Mouse (Mus musculus) embryonic facial prominence, embryonic 12.5 days (tissue): ENCODE results near the gene Zfp831. TPM values are rescaled to one million over a fixed set of nuclear protein-coding genes. Genes with fewer than 3 reads are reported as not detected.
A peak's percentile ranks its signal among the peaks of the same experiment; 100 is the strongest.

ENCODE experiments used
- ATAC-seq: fragments of 200-750 bp; cut with Nextera tagmentation; 2 replicates; pipeline ENCODE4 v1.8.0; 2017; ENCODE audit not compliant: insufficient number of reproducible peaks, insufficient read depth, low FRiP score, low TSS enrichment
- H3K27ac ChIP-seq: fragments of 300-500 bp; sonication (generic); 2 replicates; pipeline ENCODE4 v1.5.1; 2016; ENCODE audit warnings: mild to moderate bottlenecking
- H3K27me3 ChIP-seq: fragments of 300-500 bp; sonication (generic); 2 replicates; pipeline ENCODE4 v1.6.1; 2016; ENCODE audit warnings: mild to moderate bottlenecking, moderate library complexity
- H3K36me3 ChIP-seq: fragments of 300-500 bp; sonication (generic); 2 replicates; pipeline ENCODE4 v1.6.1; 2016; ENCODE audit warnings: mild to moderate bottlenecking
- H3K4me1 ChIP-seq: fragments of 300-500 bp; sonication (generic); 2 replicates; pipeline ENCODE4 v1.6.1; 2016
- H3K4me2 ChIP-seq: fragments of 300-500 bp; sonication (generic); replicated peaks from 2 replicates; pipeline ENCODE4 v1.6.1; 2016; ENCODE audit warnings: mild to moderate bottlenecking, moderate library complexity
- H3K4me3 ChIP-seq: fragments of 300-500 bp; sonication (generic); 2 replicates; pipeline ENCODE4 v1.5.1; 2016; ENCODE audit warnings: mild to moderate bottlenecking
- H3K9ac ChIP-seq: fragments of 300-500 bp; sonication (generic); 2 replicates; pipeline ENCODE4 v1.6.1; 2016; ENCODE audit warnings: mild to moderate bottlenecking, moderate library complexity
- H3K9me3 ChIP-seq: fragments of 300-500 bp; sonication (generic); 2 replicates; pipeline ENCODE4 v1.6.1; 2016; ENCODE audit warnings: mild to moderate bottlenecking, moderate library complexity
- WGBS: fragments of 180-500 bp; shearing (Covaris S2); methylation state at CpG from one replicate; pipeline ENCODE4 v1.1.7; 2016; 5-methylcytosine and 5-hydroxymethylcytosine counted together
- polyA plus RNA-seq: library from polyadenylated mRNA; unstranded; fragments of >200 nt; fragmentation: Nextera tagmentation; extraction: Ambion mirVana; gene quantifications from 2 replicates; pipeline ENCODE4 v1.2.1, GENCODE M21; 2016

The Zfp831 gene
- polyA plus RNA-seq, 1 experiment from 2014 or later, result not detected

DNA sequence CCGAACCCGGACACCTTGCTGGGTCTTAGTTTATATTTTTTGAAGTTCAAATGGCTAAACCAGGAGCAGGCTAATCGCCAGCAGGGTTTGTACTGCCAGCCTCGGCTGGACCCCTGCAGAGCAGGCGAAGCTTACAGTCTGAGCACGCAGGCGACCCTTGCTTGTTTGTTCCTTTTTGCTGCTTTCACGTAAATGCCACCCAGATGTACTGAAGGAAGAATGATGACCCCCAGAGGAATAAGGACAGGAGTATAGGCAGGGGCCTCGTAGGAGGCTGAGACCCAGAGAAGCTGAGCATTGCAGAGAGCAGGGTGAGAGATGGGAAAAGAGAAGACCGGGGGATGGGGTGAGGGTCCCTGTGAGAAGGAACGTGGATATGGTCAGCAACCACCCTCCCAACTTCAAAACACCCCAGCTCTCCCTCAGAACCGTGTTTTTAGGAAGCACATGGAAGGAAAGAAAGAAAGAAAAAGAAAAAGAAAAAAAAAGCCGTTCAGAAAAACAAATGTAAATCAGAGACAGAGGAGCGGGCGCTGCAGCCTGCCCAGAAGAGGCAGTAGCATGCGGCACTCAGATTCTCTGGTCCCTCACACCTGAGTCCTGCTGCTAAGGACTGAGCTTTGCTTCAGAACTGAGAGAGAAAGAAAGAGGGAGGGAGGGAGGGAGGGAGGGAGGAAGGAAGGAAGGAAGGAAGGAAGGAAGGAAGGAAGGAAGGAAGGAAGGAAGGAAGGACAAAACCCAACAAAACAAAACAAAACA is 31.1 kb downstream of the Zfp831 start:
- H3K4me2 ChIP-seq, result peak overlapping the region; percentile 89
- 1% methylated on average over 16 of the region's 16 CpGs for WGBS
- peak; percentile 50 for ATAC-seq
- peak overlapping the region; percentile 55 for H3K9ac ChIP-seq
- H3K27me3 ChIP-seq, result 0 out of 2 replicates have a peak, but pooled peaks cover 11% of the 10 kb centered on the region
- H3K4me1 ChIP-seq, result peaks cover 22% of the 10 kb centered on the region
- no peaks in the 10 kb centered on the region for H3K9me3 ChIP-seq
- peak overlapping the region; percentile 30; the same call in 1 of the 2 replicates for H3K27ac ChIP-seq
- H3K36me3 ChIP-seq, result no peaks in the 10 kb centered on the region
- peak overlapping the region; percentile 39 for H3K4me3 ChIP-seq

DNA sequence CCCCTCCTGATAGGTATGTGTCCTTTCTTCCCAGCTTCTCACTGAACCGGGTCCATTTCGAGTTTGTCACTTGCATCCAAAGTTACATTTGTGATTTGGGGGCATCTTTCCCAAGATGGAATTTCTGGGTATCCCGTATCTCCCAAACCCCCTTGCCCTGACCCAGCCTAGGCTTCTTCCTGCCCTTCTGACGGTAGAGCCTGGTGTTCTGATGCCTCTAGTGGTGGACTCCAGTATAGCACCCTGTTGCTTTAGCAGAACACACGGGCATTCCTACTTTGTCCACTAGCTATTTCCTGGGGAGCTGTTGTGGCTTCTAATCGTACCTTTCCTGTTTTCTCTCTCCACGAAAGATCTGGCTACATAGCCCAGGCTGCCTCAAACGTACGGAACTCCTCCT is 32.3 kb downstream of the Zfp831 start:
- Histone ChIP-seq H3K36me3 (no peaks in the 10 kb centered on the region), H3K9ac (no peak overlapping the region), H3K4me1 (peaks cover 22% of the 10 kb centered on the region), H3K9me3 (no peaks in the 10 kb centered on the region), H3K4me3 (no peak overlapping the region), H3K27me3 (0 out of 2 replicates have a peak, but pooled peaks cover 11% of the 10 kb centered on the region), H3K4me2 (no peak overlapping the region), H3K27ac (no peak overlapping the region)
- 16% methylated on average over 9 of the region's 9 CpGs for WGBS
- no peak for ATAC-seq

DNA sequence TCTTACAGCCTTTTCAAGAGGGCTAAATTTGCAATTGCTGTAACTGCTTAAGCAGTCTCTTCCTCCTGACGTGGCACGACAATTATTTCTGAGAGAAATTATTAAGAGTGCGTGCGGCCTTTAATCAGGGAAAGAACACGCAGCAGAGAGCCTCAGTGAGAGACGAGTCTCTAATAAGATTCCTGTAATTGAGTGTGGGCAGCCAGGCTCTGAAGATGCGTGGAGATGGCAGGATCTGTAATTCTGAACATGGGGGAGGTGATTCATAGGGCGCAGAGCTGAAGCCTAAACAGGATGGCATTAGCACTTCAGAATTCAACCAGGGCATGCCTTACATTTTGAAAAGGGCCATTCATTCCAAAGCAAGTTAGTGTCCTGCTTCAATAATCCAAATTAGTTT is 58.0 kb downstream of the Zfp831 start:
- Histone ChIP-seq H3K4me2 (no peak overlapping the region), H3K9ac (no peak overlapping the region), H3K27me3 (no peaks in the 10 kb centered on the region), H3K27ac (no peak overlapping the region), H3K4me1 (no peaks in the 10 kb centered on the region), H3K36me3 (no peaks in the 10 kb centered on the region), H3K9me3 (no peaks in the 10 kb centered on the region), H3K4me3 (no peak overlapping the region)
- 75% methylated on average over 8 of the region's 8 CpGs for WGBS
- ATAC-seq, result no peak

DNA sequence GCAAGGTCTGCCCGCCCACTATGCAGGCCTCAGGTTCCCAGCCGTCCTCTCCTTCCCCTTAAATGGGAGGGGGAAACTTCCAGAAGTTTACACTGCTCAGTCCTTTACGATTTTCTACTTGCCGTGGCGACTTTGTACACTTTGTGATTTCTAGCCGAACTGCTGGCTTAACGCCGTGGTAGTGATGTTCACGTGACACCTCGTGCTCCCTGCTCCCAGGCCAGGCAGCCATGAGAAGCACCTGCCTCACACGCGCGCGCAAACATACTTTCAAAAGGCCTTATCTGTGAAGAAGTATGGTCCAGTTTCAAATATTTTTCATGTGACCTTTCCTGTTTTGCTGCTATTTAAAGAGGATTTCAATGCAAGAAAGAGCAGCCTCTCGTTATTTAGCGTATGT is 63.8 kb downstream of the Zfp831 start:
- H3K4me3 ChIP-seq, result no peak overlapping the region
- no peak overlapping the region for H3K9ac ChIP-seq
- WGBS, result 91% methylated on average over 16 of the region's 16 CpGs
- H3K27ac ChIP-seq, result no peak overlapping the region
- no peaks in the 10 kb centered on the region for H3K36me3 ChIP-seq
- H3K9me3 ChIP-seq, result no peaks in the 10 kb centered on the region
- H3K27me3 ChIP-seq, result no peaks in the 10 kb centered on the region
- ATAC-seq, result no peak
- H3K4me2 ChIP-seq, result no peak overlapping the region
- H3K4me1 ChIP-seq, result no peaks in the 10 kb centered on the region

DNA sequence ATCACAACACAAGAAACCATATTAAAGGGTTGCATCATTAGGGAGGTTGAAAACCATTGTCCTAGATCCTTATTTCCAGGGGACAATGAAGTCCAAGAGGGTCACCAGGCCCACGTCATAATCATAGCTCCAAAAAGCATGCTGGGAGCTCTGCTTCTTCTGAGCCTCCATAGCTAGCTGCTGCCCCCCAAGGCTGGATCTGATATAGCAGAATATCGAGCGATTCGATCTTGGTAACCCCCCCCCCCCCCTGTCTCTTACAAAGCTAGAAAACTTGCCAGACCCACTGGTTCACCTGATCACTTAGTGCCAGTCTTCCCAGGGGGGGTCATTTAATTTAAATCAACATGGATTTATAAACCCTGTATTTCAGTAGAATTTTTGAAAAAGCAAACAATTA is 65.3 kb downstream of the Zfp831 start:
- Histone ChIP-seq H3K27me3 (no peaks in the 10 kb centered on the region), H3K4me2 (no peak overlapping the region), H3K9ac (no peak overlapping the region), H3K36me3 (no peaks in the 10 kb centered on the region), H3K27ac (no peak overlapping the region), H3K4me1 (no peaks in the 10 kb centered on the region), H3K9me3 (no peaks in the 10 kb centered on the region), H3K4me3 (no peak overlapping the region)
- no peak for ATAC-seq
- 61% methylated on average over 4 of the region's 4 CpGs for WGBS

DNA sequence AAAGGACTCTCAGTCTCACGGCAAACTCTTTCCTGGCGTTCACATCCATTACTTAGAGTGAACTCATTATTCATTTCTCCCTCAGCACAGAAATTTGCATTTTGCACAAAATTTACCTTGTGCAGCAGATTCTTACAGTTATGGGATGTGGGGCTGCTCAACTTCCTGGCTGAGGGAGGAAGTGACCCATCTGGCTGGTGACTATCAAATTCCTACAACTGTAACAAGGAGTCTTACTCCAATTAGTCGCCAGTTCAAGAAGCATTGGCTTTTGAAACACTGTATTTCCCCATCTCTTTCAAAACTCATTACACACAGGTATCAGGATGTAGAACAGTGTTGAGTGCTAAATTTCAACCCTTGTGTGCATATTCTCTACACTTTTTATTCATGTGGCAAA is 66.9 kb downstream of the Zfp831 start:
- H3K27ac ChIP-seq, result no peak overlapping the region
- H3K9ac ChIP-seq, result no peak overlapping the region
- H3K4me3 ChIP-seq, result no peak overlapping the region
- no peaks in the 10 kb centered on the region for H3K27me3 ChIP-seq
- H3K4me1 ChIP-seq, result no peaks in the 10 kb centered on the region
- H3K9me3 ChIP-seq, result no peaks in the 10 kb centered on the region
- no peaks in the 10 kb centered on the region for H3K36me3 ChIP-seq
- no peak overlapping the region for H3K4me2 ChIP-seq
- 80% methylated on average over 3 of the region's 3 CpGs for WGBS
- no peak for ATAC-seq

DNA sequence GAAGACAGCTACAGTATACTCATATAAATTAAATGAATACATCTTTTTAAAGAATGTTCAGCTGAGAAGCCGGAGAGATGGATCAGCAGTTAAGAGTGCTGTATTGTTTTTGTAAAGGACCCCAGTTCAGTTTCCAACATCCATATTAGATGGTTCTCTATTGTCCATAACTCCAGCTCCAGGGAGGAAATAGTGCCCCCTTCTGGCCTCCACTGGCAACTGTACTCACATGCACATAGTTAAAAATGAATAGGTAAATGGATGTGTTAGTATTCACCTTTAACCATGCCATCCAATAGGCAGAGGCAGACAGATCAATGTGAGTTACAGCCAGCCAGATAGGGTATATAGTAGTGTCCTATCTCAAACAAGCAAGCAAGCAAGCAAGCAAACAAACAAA is 68.7 kb downstream of the Zfp831 start:
- H3K27me3 ChIP-seq, result no peaks in the 10 kb centered on the region
- no peak overlapping the region for H3K4me3 ChIP-seq
- no peaks in the 10 kb centered on the region for H3K4me1 ChIP-seq
- H3K9me3 ChIP-seq, result no peaks in the 10 kb centered on the region
- no peak overlapping the region for H3K9ac ChIP-seq
- no peaks in the 10 kb centered on the region for H3K36me3 ChIP-seq
- no peak overlapping the region for H3K4me2 ChIP-seq
- WGBS, result 95% methylated on average over 1 of the region's 1 CpGs
- no peak overlapping the region for H3K27ac ChIP-seq
- ATAC-seq, result no peak

DNA sequence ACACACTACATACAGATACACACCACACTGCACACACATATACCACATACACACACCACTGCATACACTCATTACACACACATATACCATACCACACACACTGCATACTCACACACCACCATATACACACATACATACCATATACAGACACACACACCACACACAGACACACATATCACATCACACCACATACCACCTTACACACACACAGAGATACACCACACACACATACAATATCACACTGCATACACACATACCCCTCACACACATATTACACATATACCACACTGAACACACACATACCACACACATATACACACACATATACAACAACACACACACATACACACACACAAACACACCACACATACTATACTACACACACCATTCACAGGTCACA is 72.6 kb downstream of the Zfp831 start:
- H3K36me3 ChIP-seq, result no peaks in the 10 kb centered on the region
- H3K27me3 ChIP-seq, result no peaks in the 10 kb centered on the region
- no peaks in the 10 kb centered on the region for H3K4me1 ChIP-seq
- 0 out of 2 replicates have a peak, but pooled peaks have one; percentile 15 for ATAC-seq
- no peaks in the 10 kb centered on the region for H3K9me3 ChIP-seq
- no peak overlapping the region for H3K27ac ChIP-seq
- no peak overlapping the region for H3K4me2 ChIP-seq
- no peak overlapping the region for H3K4me3 ChIP-seq
- no peak overlapping the region; the same call in 1 of the 2 replicates for H3K9ac ChIP-seq

DNA sequence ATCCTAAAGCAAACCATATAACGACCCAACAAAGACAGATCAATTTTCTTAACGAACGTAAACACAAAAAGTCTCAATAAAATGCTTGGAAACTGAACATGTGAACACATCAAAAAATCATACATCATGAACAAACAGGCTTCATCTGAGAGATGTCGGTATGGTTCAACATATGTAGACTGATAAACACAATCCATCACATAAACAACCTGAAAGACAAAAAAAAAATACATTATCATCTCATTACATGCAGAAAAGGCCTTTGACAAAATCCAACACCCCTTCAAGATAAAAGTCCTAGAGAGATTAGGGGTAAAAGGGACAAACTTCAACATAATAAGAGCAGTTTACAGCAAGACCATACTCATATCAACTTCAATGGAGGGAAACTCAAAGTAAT is 74.5 kb downstream of the Zfp831 start:
- ATAC-seq, result no peak
- Histone ChIP-seq H3K4me1 (no peaks in the 10 kb centered on the region), H3K36me3 (no peaks in the 10 kb centered on the region), H3K9ac (no peak overlapping the region), H3K4me2 (no peak overlapping the region), H3K4me3 (no peak overlapping the region), H3K9me3 (no peaks in the 10 kb centered on the region), H3K27me3 (no peaks in the 10 kb centered on the region), H3K27ac (no peak overlapping the region)
- WGBS, result 91% methylated on average over 4 of the region's 4 CpGs

DNA sequence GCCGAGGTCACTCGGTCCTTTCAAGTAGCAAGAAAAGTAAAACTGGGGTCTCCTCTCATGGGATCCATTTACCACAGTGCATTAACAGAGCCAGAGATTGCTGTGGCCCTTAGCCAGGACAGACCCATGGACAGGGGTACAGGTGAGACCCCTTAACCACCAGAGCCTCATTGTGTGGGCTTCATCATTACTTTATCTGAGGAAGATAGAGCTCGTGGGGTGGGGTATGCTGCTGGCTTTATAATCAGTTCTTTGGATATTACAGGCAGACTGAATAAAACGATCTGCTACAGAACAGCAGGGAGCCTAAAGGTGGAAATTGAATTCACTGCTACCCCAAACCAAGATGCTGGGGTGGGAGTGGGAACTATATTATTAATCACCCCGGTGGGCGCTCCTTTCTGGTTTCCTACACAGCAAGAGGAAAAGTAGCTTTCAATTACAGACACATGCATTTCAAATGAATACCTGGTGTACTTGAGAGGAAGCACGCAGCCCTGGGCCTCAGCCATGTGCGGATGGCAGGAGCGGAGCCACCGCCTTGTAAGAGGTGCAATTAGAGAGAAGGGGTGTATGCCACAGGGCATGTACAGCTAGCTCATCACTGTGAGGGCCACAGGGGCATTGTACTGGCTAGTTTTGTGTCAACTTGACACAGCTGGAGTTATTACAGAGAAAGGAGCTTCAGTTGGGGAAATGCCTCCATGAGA is 83.9 kb downstream of the Zfp831 start:
- Histone ChIP-seq H3K36me3 (no peaks in the 10 kb centered on the region), H3K4me3 (no peak overlapping the region), H3K9ac (no peak overlapping the region), H3K27me3 (no peaks in the 10 kb centered on the region), H3K4me2 (no peak overlapping the region), H3K9me3 (no peaks in the 10 kb centered on the region), H3K4me1 (no peaks in the 10 kb centered on the region), H3K27ac (no peak overlapping the region)
- no peak for ATAC-seq
- WGBS, result 61% methylated on average over 10 of the region's 10 CpGs

DNA sequence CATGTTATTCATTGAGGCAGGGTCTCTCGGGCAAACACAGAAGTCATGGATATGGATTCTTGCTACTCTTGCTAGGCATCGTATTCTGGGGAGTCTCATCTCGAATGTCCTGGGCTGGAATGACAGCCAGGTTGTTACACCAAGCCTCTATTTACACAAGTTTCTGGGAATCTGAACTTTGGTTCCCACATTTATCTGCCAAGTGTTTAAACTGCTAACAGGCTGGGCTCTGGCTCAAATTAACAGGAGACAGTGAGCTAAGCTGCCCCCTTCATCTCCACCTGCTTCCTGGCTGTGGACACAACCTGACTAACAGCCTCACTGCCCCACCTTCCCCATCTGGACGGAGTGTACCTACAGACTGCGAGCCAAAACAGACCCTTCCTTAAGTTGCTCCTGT is 88.6 kb downstream of the Zfp831 start:
- 79% methylated on average over 5 of the region's 5 CpGs for WGBS
- no peak overlapping the region for H3K4me2 ChIP-seq

DNA sequence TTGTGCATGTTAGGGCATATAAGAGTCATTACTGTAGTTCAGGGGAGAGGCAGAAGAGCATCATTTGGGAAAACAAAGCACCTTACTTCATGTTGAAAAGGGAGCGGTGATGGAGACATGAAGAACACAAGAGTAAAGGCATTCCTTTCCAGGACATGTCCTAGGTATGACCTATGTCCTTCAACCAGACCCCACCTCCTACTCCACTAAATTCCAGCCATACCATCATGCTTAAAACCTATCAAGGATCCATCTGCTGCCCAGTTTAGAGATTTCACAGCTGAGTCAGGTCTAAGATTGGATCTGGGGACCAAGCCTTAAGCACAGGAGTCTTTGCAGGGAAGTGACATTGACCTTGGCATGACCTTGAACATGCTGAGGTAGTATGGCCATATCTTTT is 91.9 kb downstream of the Zfp831 start:
- 96% methylated on average over 1 of the region's 1 CpGs for WGBS
- Histone ChIP-seq H3K9me3 (no peaks in the 10 kb centered on the region), H3K4me2 (no peak overlapping the region), H3K27me3 (no peaks in the 10 kb centered on the region), H3K4me3 (no peak overlapping the region), H3K4me1 (no peaks in the 10 kb centered on the region), H3K36me3 (no peaks in the 10 kb centered on the region), H3K27ac (no peak overlapping the region), H3K9ac (no peak overlapping the region)
- ATAC-seq, result no peak

More for the DNA sequence above, 88.6 kb downstream of the Zfp831 start:
- Histone ChIP-seq H3K36me3 (no peaks in the 10 kb centered on the region), H3K27ac (no peak overlapping the region), H3K4me3 (no peak overlapping the region), H3K9me3 (no peaks in the 10 kb centered on the region), H3K27me3 (no peaks in the 10 kb centered on the region), H3K9ac (no peak overlapping the region), H3K4me1 (no peaks in the 10 kb centered on the region)
- no peak for ATAC-seq
